Mouse (Mus musculus) kidney, adult 2 months (tissue): Measurements from ENCODE around the gene Tmem245. TPM values are rescaled to one million over a fixed set of nuclear protein-coding genes. Genes with fewer than 3 reads are reported as not detected.

ENCODE experiments used
- DNase-seq: peaks from one replicate; pipeline ENCODE4 v3.0.0; 2021
- H3K27ac ChIP-seq: fragments of 200-500 bp; 2 replicates; pipeline ENCODE4 v1.5.1; 2012; ENCODE audit warnings: low read depth, low read length, control low read depth, inconsistent platforms; ENCODE audit not compliant: insufficient read depth
- H3K27me3 ChIP-seq: fragments of 200-500 bp; replicated peaks from 2 replicates; pipeline ENCODE4 v1.6.1; 2012; ENCODE audit warnings: mild to moderate bottlenecking, moderate library complexity, low read length, inconsistent platforms; ENCODE audit not compliant: control insufficient read depth, insufficient read depth
- H3K36me3 ChIP-seq: fragments of 200-500 bp; 2 replicates; pipeline ENCODE4 v1.6.1; 2012; ENCODE audit warnings: mild to moderate bottlenecking, moderate library complexity, low read length, inconsistent platforms; ENCODE audit not compliant: control insufficient read depth, insufficient read depth
- H3K4me1 ChIP-seq: fragments of 200-500 bp; 2 replicates; pipeline ENCODE4 v1.6.1; 2011; ENCODE audit warnings: low read length; ENCODE audit not compliant: control insufficient read depth, insufficient read depth
- H3K4me3 ChIP-seq: fragments of 200-500 bp; 2 replicates; pipeline ENCODE4 v1.5.1; 2011; ENCODE audit warnings: mild to moderate bottlenecking, low read depth, low read length, control low read depth; ENCODE audit not compliant: insufficient read depth
- CTCF ChIP-seq: fragments of 200-500 bp; conservative IDR thresholded peaks from 2 replicates; pipeline ENCODE4 v1.5.1; 2011; ENCODE audit warnings: low read depth, mild to moderate bottlenecking, control low read depth, low read length, moderate library complexity, mixed read lengths; ENCODE audit not compliant: insufficient read depth, insufficient read length
- POLR2A ChIP-seq: fragments of 200-500 bp; IDR thresholded peaks from one replicate; pipeline ENCODE4 v1.6.1; 2011; ENCODE audit warnings: low read depth, low read length, control low read depth
- WGBS: fragments of 180-500 bp; shearing (Covaris S2); methylation state at CpG from one replicate; pipeline ENCODE4 v1.1.7; 2018; 5-methylcytosine and 5-hydroxymethylcytosine counted together
- polyA plus RNA-seq: library from polyadenylated mRNA; depleted of rRNA; stranded (reverse); fragments of >200 nt; gene quantifications from 2 replicates; pipeline ENCODE4 v1.2.3, GENCODE M21; 2012

The Tmem245 gene
- polyA plus RNA-seq, 1 experiment: 13.8 TPM

- no peaks in the 10 kb centered on the region for H3K4me1 ChIP-seq
- WGBS: 96% methylated on average over 7 of the region's 7 CpGs
Measured at GRCm38 (mm10) chr4:56912382-56913001, 34.7 kb downstream of the Tmem245 start.

GRCm38 (mm10) chr4:56909568-56909967 lies 37.7 kb downstream of the Tmem245 start:
- peaks cover 22% of the 10 kb centered on the region for H3K36me3 ChIP-seq
- DNase-seq: no peak
- no peak for TF ChIP-seq POLR2A
- no peak overlapping the region for H3K4me3 ChIP-seq
- no peak overlapping the region for H3K27ac ChIP-seq
- H3K27me3 ChIP-seq: no peaks in the 10 kb centered on the region
- no peaks in the 10 kb centered on the region for H3K4me1 ChIP-seq
- WGBS: 73% methylated on average over 3 of the region's 3 CpGs

More at GRCm38 (mm10) chr4:56912382-56913001, 34.7 kb downstream of the Tmem245 start:
- H3K36me3 ChIP-seq: peaks cover 19% of the 10 kb centered on the region
- no peak overlapping the region for H3K27ac ChIP-seq
- H3K4me3 ChIP-seq: no peak overlapping the region
- TF ChIP-seq CTCF (no peak), POLR2A (no peak)
- DNase-seq: no peak
- H3K27me3 ChIP-seq: no peaks in the 10 kb centered on the region

- H3K27me3 ChIP-seq: no peaks in the 10 kb centered on the region
- no peak for TF ChIP-seq POLR2A
- TF ChIP-seq CTCF: no peak
- peaks cover 21% of the 10 kb centered on the region for H3K36me3 ChIP-seq
- no peaks in the 10 kb centered on the region for H3K4me1 ChIP-seq
- H3K27ac ChIP-seq: no peak overlapping the region
- WGBS: 90% methylated on average over 5 of the region's 5 CpGs
- no peak for DNase-seq
- no peak overlapping the region for H3K4me3 ChIP-seq
Measured at GRCm38 (mm10) chr4:56907671-56908070, 39.6 kb downstream of the Tmem245 start.

- Histone ChIP-seq H3K36me3 (peaks cover 21% of the 10 kb centered on the region), H3K4me3 (no peak overlapping the region), H3K27ac (no peak overlapping the region), H3K4me1 (no peaks in the 10 kb centered on the region), H3K27me3 (no peaks in the 10 kb centered on the region)
- no peak for TF ChIP-seq CTCF
- TF ChIP-seq POLR2A: no peak
- WGBS: 94% methylated on average over 3 of the region's 3 CpGs
- no peak for DNase-seq
Measured at GRCm38 (mm10) chr4:56906926-56907325, 40.3 kb downstream of the Tmem245 start.

- WGBS: 92% methylated on average over 5 of the region's 5 CpGs
- no peak for DNase-seq
- Histone ChIP-seq H3K27ac (no peak overlapping the region), H3K27me3 (no peaks in the 10 kb centered on the region), H3K4me1 (no peaks in the 10 kb centered on the region), H3K4me3 (no peak overlapping the region), H3K36me3 (peaks cover 15% of the 10 kb centered on the region)
- TF ChIP-seq CTCF: no peak
- no peak for TF ChIP-seq POLR2A
Measured at GRCm38 (mm10) chr4:56905507-56905906, 41.7 kb downstream of the Tmem245 start.

GRCm38 (mm10) chr4:56901671-56902070 lies 45.6 kb downstream of the Tmem245 start:
- Histone ChIP-seq H3K27me3 (no peaks in the 10 kb centered on the region), H3K4me1 (no peaks in the 10 kb centered on the region), H3K36me3 (peaks cover 9% of the 10 kb centered on the region), H3K27ac (no peak overlapping the region), H3K4me3 (no peak overlapping the region)
- DNase-seq: no peak
- 98% methylated on average over 2 of the region's 2 CpGs for WGBS
- TF ChIP-seq POLR2A (no peak), CTCF (peak; percentile 21; the same call in 1 of the 2 replicates)

- H3K4me1 ChIP-seq: no peaks in the 10 kb centered on the region
- H3K36me3 ChIP-seq: peaks cover 8% of the 10 kb centered on the region
- 87% methylated on average over 8 of the region's 8 CpGs for WGBS
- H3K4me3 ChIP-seq: no peak overlapping the region
- no peaks in the 10 kb centered on the region for H3K27me3 ChIP-seq
- TF ChIP-seq POLR2A (no peak), CTCF (no peak)
- H3K27ac ChIP-seq: no peak overlapping the region
- no peak for DNase-seq
Measured at GRCm38 (mm10) chr4:56899216-56899615, 48.0 kb downstream of the Tmem245 start.

- Histone ChIP-seq H3K4me1 (no peaks in the 10 kb centered on the region), H3K36me3 (peaks cover 7% of the 10 kb centered on the region), H3K27me3 (no peaks in the 10 kb centered on the region), H3K27ac (no peak overlapping the region), H3K4me3 (no peak overlapping the region)
- 57% methylated on average over 3 of the region's 3 CpGs for WGBS
- no peak for DNase-seq
- no peak for TF ChIP-seq POLR2A
- peak; percentile 32; the same call in 1 of the 2 replicates for TF ChIP-seq CTCF
Measured at GRCm38 (mm10) chr4:56897511-56897910, 49.7 kb downstream of the Tmem245 start.
